Mouse (Mus musculus): ENCODE measurements around the gene Iffo1. TPM values are rescaled to one million over a fixed set of nuclear protein-coding genes. Genes with fewer than 3 reads are reported as not detected.

Iffo1 gene
- polyA plus RNA-seq, 1 experiment from 2014 or later, result 10.3 TPM

GRCm38 (mm10) chr6:125146148-125146547 is 1.1 kb downstream of the Iffo1 start:
- Histone ChIP-seq H3K9me3 (ENCODE audit: control insufficient read depth, low read length) (no peaks in the 10 kb centered on the region), H3K4me3 (ENCODE audit: low read depth, low read length) (peak overlapping the region; percentile 62), H3K9ac (ENCODE audit: low read depth, low read length) (peak overlapping the region; percentile 84), H3K27me3 (ENCODE audit: control insufficient read depth, insufficient read depth, low read length) (no peaks in the 10 kb centered on the region), H3K36me3 (ENCODE audit: control insufficient read depth, insufficient read depth, low read length) (no peaks in the 10 kb centered on the region), H3K4me1 (replicated peaks; ENCODE audit: control insufficient read depth, insufficient read depth, low read length) (peaks cover 10% of the 10 kb centered on the region; the same call in 1 of the 2 replicates), H3K27ac (ENCODE audit: low read depth, low read length) (no peak overlapping the region), H3K4me2 (replicated peaks; ENCODE audit: low read depth, low read length) (peak overlapping the region; percentile 91)
- ATAC-seq (ENCODE audit: low FRiP score) (no peak), DNase-seq (ENCODE audit: low spot score) (no peak)
- 57% methylated on average over 7 of the region's 7 CpGs for WGBS

GRCm38 (mm10) chr6:125146797-125147196 is 1.8 kb downstream of the Iffo1 start:
- DNase-seq (ENCODE audit: low spot score), result no peak
- H3K9ac ChIP-seq (ENCODE audit: low read depth, low read length), result no peak overlapping the region
- H3K36me3 ChIP-seq (ENCODE audit: control insufficient read depth, insufficient read depth, low read length), result no peaks in the 10 kb centered on the region
- ATAC-seq (ENCODE audit: low FRiP score), result no peak
- peak overlapping the region; percentile 91 for H3K4me2 ChIP-seq (replicated peaks; ENCODE audit: low read depth, low read length)
- no peak overlapping the region for H3K4me3 ChIP-seq (ENCODE audit: low read depth, low read length)
- no peaks in the 10 kb centered on the region for H3K9me3 ChIP-seq (ENCODE audit: control insufficient read depth, low read length)
- H3K27me3 ChIP-seq (ENCODE audit: control insufficient read depth, insufficient read depth, low read length), result no peaks in the 10 kb centered on the region
- H3K27ac ChIP-seq (ENCODE audit: low read depth, low read length), result no peak overlapping the region
- peaks cover 10% of the 10 kb centered on the region; the same call in 1 of the 2 replicates for H3K4me1 ChIP-seq (replicated peaks; ENCODE audit: control insufficient read depth, insufficient read depth, low read length)
- 83% methylated on average over 4 of the region's 4 CpGs for WGBS

GRCm38 (mm10) chr6:125147329-125147728 is 2.3 kb downstream of the Iffo1 start:
- H3K9me3 ChIP-seq (ENCODE audit: control insufficient read depth, low read length), result no peaks in the 10 kb centered on the region
- WGBS, result 69% methylated on average over 10 of the region's 10 CpGs
- H3K4me3 ChIP-seq (ENCODE audit: low read depth, low read length), result peak overlapping the region; percentile 8; the same call in 1 of the 2 replicates
- no peaks in the 10 kb centered on the region for H3K27me3 ChIP-seq (ENCODE audit: control insufficient read depth, insufficient read depth, low read length)
- DNase-seq (ENCODE audit: low spot score) (no peak), ATAC-seq (ENCODE audit: low FRiP score) (no peak)
- H3K4me2 ChIP-seq (replicated peaks; ENCODE audit: low read depth, low read length), result peak overlapping the region; percentile 91
- H3K36me3 ChIP-seq (ENCODE audit: control insufficient read depth, insufficient read depth, low read length), result no peaks in the 10 kb centered on the region
- peak overlapping the region; percentile 34; the same call in 1 of the 2 replicates for H3K9ac ChIP-seq (ENCODE audit: low read depth, low read length)
- H3K27ac ChIP-seq (ENCODE audit: low read depth, low read length), result peak overlapping the region; percentile 42; the same call in 1 of the 2 replicates
- H3K4me1 ChIP-seq (replicated peaks; ENCODE audit: control insufficient read depth, insufficient read depth, low read length), result peaks cover 10% of the 10 kb centered on the region; the same call in 1 of the 2 replicates

DNA sequence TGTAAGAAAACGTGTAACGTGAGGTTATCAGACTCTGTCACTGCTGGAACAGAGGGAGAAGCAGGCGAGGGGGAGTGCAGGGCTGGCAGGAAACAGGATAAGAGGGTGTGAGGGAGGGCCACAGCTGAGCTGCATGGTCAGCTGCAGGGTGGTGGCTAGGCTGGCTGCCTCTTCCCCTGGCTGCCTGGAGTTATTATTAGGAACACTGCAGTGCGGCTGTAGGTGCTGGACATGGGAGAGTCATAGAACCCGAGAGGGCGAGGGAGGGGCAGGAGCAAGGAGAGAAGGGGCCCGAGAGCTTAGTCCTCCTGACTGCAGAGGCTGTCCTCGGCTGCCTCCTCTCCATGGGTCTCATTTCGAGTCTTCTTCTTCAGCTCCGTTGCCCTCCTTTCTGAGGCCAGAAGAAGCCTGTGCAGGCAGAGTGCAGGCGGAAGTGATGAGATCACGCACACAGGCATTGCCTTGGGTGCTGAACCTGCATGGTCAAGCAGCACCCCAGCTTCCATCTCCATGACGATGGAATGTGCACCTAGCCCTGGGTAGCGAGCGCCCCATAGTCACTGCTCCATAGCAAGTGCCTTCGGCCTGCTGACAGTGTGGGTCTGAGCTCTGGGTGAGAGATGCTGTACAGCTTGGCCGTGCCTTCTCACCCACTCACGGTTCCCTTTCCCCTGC is 3.3 kb downstream of the Iffo1 start:
- H3K4me1 ChIP-seq (replicated peaks; ENCODE audit: control insufficient read depth, insufficient read depth, low read length), result peaks cover 10% of the 10 kb centered on the region; the same call in 1 of the 2 replicates
- 0 out of 2 replicates have a peak overlapping the region, but pooled peaks have one; percentile 5 for H3K4me2 ChIP-seq (replicated peaks; ENCODE audit: low read depth, low read length)

GRCm38 (mm10) chr6:125148926-125149568 is 4.0 kb downstream of the Iffo1 start:
- Histone ChIP-seq H3K9me3 (ENCODE audit: control insufficient read depth, low read length) (no peaks in the 10 kb centered on the region), H3K9ac (ENCODE audit: low read depth, low read length) (no peak overlapping the region), H3K4me3 (ENCODE audit: low read depth, low read length) (no peak overlapping the region), H3K4me2 (replicated peaks; ENCODE audit: low read depth, low read length) (no peak overlapping the region), H3K27ac (ENCODE audit: low read depth, low read length) (no peak overlapping the region), H3K27me3 (ENCODE audit: control insufficient read depth, insufficient read depth, low read length) (no peaks in the 10 kb centered on the region), H3K4me1 (replicated peaks; ENCODE audit: control insufficient read depth, insufficient read depth, low read length) (peaks cover 10% of the 10 kb centered on the region; the same call in 1 of the 2 replicates), H3K36me3 (ENCODE audit: control insufficient read depth, insufficient read depth, low read length) (no peaks in the 10 kb centered on the region)
- ATAC-seq (ENCODE audit: low FRiP score), result no peak
- WGBS, result 84% methylated on average over 16 of the region's 16 CpGs
- DNase-seq (ENCODE audit: low spot score), result no peak

More for the DNA sequence above, 3.3 kb downstream of the Iffo1 start:
- ATAC-seq (ENCODE audit: low FRiP score) (no peak), DNase-seq (ENCODE audit: low spot score) (no peak)
- Histone ChIP-seq H3K4me3 (ENCODE audit: low read depth, low read length) (no peak overlapping the region), H3K9ac (ENCODE audit: low read depth, low read length) (0 out of 2 replicates have a peak overlapping the region, but pooled peaks have one; percentile 23), H3K27me3 (ENCODE audit: control insufficient read depth, insufficient read depth, low read length) (no peaks in the 10 kb centered on the region), H3K9me3 (ENCODE audit: control insufficient read depth, low read length) (no peaks in the 10 kb centered on the region), H3K27ac (ENCODE audit: low read depth, low read length) (no peak overlapping the region), H3K36me3 (ENCODE audit: control insufficient read depth, insufficient read depth, low read length) (no peaks in the 10 kb centered on the region)
- WGBS, result 75% methylated on average over 18 of the region's 18 CpGs

- no peak for DNase-seq (ENCODE audit: low spot score)
- H3K4me3 ChIP-seq (ENCODE audit: low read depth, low read length), result no peak overlapping the region
- H3K27me3 ChIP-seq (ENCODE audit: control insufficient read depth, insufficient read depth, low read length), result no peaks in the 10 kb centered on the region
- no peak overlapping the region for H3K4me2 ChIP-seq (replicated peaks; ENCODE audit: low read depth, low read length)
- H3K4me1 ChIP-seq (replicated peaks; ENCODE audit: control insufficient read depth, insufficient read depth, low read length), result peaks cover 10% of the 10 kb centered on the region; the same call in 1 of the 2 replicates
- H3K9ac ChIP-seq (ENCODE audit: low read depth, low read length), result no peak overlapping the region
- H3K36me3 ChIP-seq (ENCODE audit: control insufficient read depth, insufficient read depth, low read length), result no peaks in the 10 kb centered on the region
- no peak for ATAC-seq (ENCODE audit: low FRiP score)
- no peak overlapping the region for H3K27ac ChIP-seq (ENCODE audit: low read depth, low read length)
- no peaks in the 10 kb centered on the region for H3K9me3 ChIP-seq (ENCODE audit: control insufficient read depth, low read length)
- WGBS, result 70% methylated on average over 7 of the region's 7 CpGs
Observed at GRCm38 (mm10) chr6:125149569-125149950, 4.5 kb downstream of the Iffo1 start.

DNA sequence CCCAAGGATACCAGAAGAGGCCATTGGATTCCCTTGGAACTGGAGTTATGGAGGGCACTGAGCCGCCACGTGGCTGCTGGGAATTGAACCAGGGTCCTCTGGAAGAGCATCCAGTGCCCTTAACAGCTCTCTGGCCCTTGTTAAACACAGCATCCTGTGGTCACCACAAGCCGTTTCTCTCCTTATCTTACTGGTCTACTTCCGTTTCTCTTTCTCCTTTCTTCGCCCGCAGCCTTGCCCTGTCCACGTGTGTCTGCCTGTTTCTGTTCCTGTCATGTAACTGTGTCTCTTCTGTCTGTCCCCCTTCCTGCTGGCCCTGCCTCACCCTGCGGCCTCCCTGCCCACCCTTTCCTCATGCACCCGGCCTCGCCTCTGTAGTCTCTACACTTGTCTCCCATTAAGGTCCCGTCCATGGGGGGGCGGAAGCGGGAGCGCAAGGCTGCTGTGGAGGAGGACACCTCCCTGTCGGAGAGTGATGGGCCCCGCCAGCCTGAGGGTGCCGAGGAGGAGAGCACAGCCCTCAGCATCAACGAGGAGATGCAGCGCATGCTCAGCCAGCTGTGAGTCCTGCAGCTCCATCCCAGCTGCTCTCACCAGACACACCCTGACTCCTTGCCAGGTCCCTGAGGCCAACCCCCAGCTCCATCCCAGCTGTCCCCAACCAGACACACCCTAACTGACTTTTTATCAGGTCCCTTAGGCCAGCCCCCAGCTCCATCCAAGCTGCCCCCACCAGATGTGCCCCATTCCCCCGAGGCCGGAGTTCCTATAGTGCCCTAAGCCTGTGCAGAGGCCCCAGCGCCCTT is 7.4 kb downstream of the Iffo1 start:
- H3K4me3 ChIP-seq (ENCODE audit: low read depth, low read length), result no peak overlapping the region
- no peaks in the 10 kb centered on the region for H3K27me3 ChIP-seq (ENCODE audit: control insufficient read depth, insufficient read depth, low read length)
- no peaks in the 10 kb centered on the region; the same call in 1 of the 2 replicates for H3K4me1 ChIP-seq (replicated peaks; ENCODE audit: control insufficient read depth, insufficient read depth, low read length)
- 83% methylated on average over 22 of the region's 22 CpGs for WGBS
- no peak overlapping the region for H3K4me2 ChIP-seq (replicated peaks; ENCODE audit: low read depth, low read length)
- no peak for DNase-seq (ENCODE audit: low spot score)
- no peak overlapping the region for H3K9ac ChIP-seq (ENCODE audit: low read depth, low read length)
- no peak for ATAC-seq (ENCODE audit: low FRiP score)
- no peaks in the 10 kb centered on the region for H3K36me3 ChIP-seq (ENCODE audit: control insufficient read depth, insufficient read depth, low read length)
- no peak overlapping the region for H3K27ac ChIP-seq (ENCODE audit: low read depth, low read length)
- H3K9me3 ChIP-seq (ENCODE audit: control insufficient read depth, low read length), result no peaks in the 10 kb centered on the region

- H3K27me3 ChIP-seq (ENCODE audit: control insufficient read depth, insufficient read depth, low read length), result no peaks in the 10 kb centered on the region
- H3K4me2 ChIP-seq (replicated peaks; ENCODE audit: low read depth, low read length), result no peak overlapping the region
- no peaks in the 10 kb centered on the region for H3K36me3 ChIP-seq (ENCODE audit: control insufficient read depth, insufficient read depth, low read length)
- no peaks in the 10 kb centered on the region for H3K9me3 ChIP-seq (ENCODE audit: control insufficient read depth, low read length)
- H3K4me3 ChIP-seq (ENCODE audit: low read depth, low read length), result no peak overlapping the region
- WGBS, result 88% methylated on average over 5 of the region's 5 CpGs
- ATAC-seq (ENCODE audit: low FRiP score) (no peak), DNase-seq (ENCODE audit: low spot score) (no peak)
- H3K4me1 ChIP-seq (replicated peaks; ENCODE audit: control insufficient read depth, insufficient read depth, low read length), result no peaks in the 10 kb centered on the region; the same call in 1 of the 2 replicates
- no peak overlapping the region for H3K27ac ChIP-seq (ENCODE audit: low read depth, low read length)
- H3K9ac ChIP-seq (ENCODE audit: low read depth, low read length), result no peak overlapping the region
Observed at GRCm38 (mm10) chr6:125153018-125153389, 8.0 kb downstream of the Iffo1 start.
